Mouse (Mus musculus) ES-CJ7 (cell line): ENCODE measurements at regions not wholly inside any gene's neighbourhood (a gene's known extent, or its start where the extent isn't known, plus 50 kb on each side); places are given as distances from the start of the nearest gene placed in this dataset.

Source experiments
- DNase-seq: peaks from one replicate; pipeline ENCODE4 v3.0.0; 2011; ENCODE audit warnings: low read depth, low spot score

GRCm38 (mm10) chr13:101824962-101825361, 56.9 kb upstream of the Pik3r1 start:
- DNase-seq = no peak

DNA sequence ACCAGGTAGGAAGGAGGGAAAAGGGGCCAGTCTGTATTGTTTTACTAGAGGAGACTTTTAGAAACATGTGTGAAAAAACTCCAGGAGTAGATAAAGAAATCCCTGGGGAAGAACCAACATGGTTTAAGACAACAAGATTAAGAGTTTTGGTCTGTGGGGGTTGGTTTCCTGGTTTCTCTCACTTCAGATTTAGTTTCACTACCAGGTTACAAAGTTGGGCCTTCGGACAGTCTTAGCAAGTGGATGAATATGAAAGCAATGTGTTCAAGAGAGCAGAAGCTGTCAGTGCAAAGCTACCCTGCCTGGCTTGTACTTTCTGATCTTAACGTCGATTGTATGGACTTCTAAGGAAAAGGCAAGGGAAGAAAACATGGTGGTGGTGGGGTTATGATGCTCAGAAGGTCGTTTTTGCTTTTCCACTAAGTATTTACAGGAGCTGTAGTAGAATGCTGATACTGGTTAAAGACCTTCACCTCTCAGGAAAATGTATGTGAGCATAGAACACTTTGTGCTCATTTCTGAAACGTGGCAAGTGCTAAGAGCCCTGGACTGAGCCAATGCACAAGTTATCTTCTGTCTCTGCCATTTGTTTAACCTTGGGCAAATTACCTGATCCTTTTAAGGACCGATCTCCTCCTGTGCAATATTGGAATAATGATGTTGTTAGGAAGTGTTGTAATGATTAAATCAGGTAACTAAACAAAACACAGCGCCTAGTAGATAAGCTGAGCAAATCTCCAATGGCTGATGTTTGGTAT, 64.0 kb upstream of the Pik3r1 start:
- DNase-seq = no peak

- no peak for DNase-seq
These were observed 66.5 kb upstream of the Pik3r1 start for GRCm38 (mm10) chr13:101834546-101834945.

DNA sequence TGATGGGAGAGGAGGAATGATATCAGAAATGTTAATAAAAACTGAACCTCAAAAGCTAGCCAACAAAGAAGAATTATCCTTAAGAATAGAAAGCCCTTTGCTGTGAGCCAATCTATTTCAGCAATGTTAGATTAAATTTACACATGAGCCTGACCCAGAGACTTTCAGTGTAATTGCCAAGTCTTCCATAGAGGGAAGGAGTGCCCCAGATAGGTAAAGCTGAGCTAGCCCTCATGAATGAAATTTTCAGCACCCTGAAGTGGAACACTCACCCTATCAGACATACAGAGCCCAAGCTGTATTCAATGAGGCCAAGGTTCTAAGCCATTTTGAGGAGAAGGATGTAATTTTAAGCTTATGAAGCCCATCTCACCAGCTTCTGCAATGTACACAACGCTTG, 69.0 kb upstream of the Pik3r1 start:
- DNase-seq = no peak

- no peak for DNase-seq
These were observed 76.7 kb upstream of the Pik3r1 start for GRCm38 (mm10) chr13:101844461-101845440.

- no peak for DNase-seq
These were observed 78.0 kb upstream of the Pik3r1 start for GRCm38 (mm10) chr13:101846016-101846415.

DNA sequence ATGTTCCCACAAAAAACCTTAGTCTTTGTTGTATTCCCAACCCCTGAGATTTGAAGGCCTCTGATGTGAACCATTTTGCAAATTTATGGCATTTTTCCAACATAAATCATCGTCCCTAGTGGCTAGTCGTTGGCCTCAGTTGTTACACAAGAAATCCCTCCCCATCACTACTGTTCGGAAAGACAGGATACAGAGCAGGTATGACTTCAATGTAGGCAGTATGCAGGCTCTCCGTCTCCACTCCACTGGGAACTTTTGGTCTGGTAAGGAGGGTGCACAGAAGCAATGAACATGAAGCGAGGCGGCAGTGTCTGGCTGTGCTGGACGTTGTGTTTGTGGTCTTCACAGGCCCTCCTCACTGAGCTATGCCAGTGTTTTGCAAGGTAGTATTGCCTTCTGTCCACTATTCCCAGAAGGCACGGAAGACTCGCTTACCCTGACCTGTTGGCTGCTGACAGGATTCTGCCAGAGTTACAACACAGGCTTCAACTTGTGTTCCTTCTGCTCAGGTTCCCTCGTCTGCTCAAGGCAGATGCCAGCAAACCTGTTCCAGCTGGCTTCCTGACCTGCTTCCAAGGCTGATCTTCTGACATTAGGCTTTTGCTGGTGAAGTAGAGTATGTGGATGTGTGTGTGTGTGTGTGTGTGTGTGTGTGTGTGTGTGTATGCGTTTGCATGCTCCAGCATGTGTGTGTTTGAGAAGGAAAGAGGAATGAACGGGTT, 80.0 kb upstream of the Pik3r1 start:
- DNase-seq = no peak

DNA sequence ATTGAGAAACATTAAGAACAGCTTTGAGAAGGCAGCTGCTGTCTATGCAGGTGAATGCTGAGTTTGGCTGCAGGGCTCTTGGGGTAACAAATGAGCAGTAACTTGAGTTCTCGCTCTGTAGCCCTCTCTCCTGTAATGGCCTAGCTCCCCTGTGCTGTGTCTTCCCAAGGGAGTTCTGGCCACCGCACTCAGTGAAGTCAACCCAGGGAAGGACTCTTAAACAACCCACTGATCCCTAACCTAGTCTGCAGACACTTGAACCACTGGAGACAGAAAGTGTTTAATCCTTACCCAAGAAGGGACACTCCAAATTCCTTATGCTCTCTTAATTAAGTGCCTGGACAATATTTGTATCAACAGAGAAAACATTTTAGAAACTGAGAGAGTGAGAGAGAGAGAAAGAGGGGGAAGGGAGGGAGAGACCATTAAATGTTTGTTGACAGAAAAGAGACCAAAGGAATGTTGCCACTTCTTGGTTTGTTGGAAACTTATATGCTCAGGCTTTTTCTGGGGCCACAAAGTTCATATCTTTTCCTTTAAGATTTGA, 80.7 kb upstream of the Pik3r1 start:
- no peak for DNase-seq

DNA sequence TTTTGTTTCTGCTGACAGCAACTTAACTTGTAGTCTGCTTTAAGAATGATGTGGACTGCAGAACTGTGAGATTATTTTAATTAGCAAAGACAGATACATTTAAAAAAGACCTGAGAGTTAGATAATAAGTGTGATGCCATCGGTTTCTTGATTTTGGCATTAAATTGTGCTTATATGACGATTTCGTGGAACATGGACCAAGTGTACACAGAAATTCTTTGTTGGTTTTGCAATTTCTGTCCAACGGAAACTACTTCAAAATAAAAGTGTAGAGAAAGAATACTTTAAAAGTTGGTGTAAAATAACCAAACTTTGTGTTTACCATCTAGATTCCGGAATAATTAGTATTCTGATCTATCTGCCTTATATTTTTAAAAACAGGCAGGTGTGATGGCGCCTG, 81.4 kb upstream of the Pik3r1 start:
- DNase-seq = no peak

DNA sequence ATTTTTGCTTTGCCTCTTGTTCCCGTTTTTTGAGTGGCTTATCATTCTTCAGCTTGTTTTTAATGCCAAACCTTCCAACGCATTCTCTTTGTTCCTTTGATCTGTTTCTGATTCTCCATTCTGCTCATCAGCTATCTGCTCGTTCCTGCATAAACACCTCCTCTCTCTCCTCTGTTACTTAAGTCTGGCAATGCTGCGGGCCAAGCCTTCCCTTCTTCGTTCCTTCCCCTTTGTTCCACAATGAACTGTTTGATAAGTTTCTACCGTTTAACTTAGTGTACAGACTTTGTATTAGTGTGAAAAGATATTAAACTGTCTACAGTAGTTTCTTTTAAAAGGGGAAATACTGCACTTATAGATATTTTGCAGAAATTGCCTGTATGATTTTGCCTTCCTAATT, 83.3 kb upstream of the Pik3r1 start:
- no peak for DNase-seq

GRCm38 (mm10) chr13:101852960-101853359, 84.9 kb upstream of the Pik3r1 start:
- no peak for DNase-seq

- no peak for DNase-seq
These were observed 87.1 kb upstream of the Pik3r1 start for GRCm38 (mm10) chr13:101855141-101855540.

DNA sequence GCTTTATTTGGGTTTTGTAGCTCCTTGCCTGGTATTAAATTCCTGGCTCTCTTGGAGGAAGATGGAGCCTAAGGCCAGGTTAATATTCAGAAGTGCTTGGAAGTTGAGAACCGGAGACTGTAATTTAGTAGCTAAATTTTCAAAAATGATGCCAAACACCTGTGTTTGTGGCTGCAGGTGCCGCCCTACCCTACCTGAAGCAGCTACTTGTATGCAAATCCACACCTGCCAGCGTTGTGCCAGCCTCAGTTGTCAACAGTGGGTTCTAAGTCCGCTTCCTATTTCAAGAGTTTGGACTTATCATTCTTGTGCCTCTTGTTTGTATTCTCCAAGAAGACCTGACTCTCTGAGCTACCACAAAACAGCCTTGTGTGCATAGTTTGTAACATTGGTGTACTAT, 92.7 kb upstream of the Pik3r1 start:
- no peak for DNase-seq

- DNase-seq = no peak
These were observed 94.0 kb upstream of the Pik3r1 start for GRCm38 (mm10) chr13:101862011-101862410.

DNA sequence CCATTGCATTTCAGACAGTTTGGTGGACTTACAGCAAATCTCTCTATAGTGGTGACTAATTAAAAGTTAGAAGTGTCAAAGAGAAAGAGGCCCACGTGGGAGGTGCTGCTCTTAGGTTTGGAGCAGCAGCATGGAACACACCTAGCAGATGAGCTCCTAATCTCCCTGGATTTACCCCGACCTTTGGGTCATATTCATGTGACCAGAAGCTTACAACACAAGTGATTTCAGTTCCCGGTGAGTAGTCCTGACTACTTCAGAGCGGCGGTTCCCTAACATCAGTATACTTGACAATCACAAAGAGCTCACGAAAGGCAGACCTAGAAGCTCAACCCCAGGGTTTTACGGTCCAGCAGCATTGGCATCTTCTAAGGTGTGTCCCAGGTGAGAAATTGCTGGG, 95.0 kb upstream of the Pik3r1 start:
- no peak for DNase-seq

GRCm38 (mm10) chr13:101863602-101864001, 95.6 kb upstream of the Pik3r1 start:
- DNase-seq = no peak

DNA sequence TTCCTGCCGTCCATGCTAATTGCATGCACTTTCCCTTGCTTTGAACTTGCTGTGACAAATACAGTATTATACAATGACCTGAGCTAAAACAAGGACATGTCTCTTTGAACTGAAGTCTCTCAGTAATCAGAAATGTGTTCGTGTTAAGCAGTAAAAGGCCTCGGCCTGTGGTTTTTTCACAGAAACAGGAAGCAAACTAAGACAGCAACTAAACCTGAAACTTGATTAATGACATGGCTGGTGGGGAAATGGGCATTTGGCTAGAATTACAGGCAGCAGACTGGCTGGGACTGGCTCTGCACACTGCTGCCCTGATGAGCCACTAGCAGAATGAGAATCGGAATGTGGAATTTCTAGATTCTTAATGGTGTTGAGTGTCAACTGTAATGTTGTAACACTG, 98.8 kb upstream of the Pik3r1 start:
- no peak for DNase-seq

- DNase-seq = no peak
These were observed 106.7 kb upstream of the Pik3r1 start for GRCm38 (mm10) chr13:101874761-101875160.

- DNase-seq = no peak
These were observed 108.1 kb upstream of the Pik3r1 start for GRCm38 (mm10) chr13:101876069-101876468.

DNA sequence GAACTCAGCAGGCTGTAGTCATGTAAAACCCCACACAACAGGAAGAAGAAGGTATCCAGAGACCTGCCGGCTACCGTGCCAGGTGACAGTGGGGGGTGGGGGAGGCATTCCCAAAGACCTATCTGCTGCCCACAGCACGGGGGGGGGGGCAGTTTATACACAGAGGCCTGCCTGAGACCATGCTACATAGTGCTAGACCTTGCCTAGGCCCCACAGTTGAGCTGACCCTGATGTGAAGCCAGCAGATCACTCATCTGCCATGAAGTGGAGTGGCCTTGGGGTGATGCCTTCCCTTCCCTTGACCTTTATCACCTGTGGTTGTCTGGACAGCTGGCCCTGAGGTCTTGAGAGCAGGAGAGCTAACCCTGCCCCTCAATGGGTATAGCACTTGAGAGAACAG, 108.6 kb upstream of the Pik3r1 start:
- DNase-seq = no peak

- DNase-seq = no peak
These were observed 110.2 kb upstream of the Pik3r1 start for GRCm38 (mm10) chr13:101878168-101878567.

GRCm38 (mm10) chr13:101879561-101880081, 111.6 kb upstream of the Pik3r1 start:
- no peak for DNase-seq
